Mouse (Mus musculus) B cell, adult (primary cell): ENCODE results near the gene Il1rn. TPM values are rescaled to one million over a fixed set of nuclear protein-coding genes. Genes with fewer than 3 reads are reported as not detected.

Experiments used
- total RNA-seq: library from RNA; stranded (reverse); gene quantifications from 4 replicates; pipeline ENCODE4 v1.2.4, GENCODE M21; 2023; ENCODE audit not compliant: inconsistent age

The Il1rn gene
- total RNA-seq, result not detected in 4 replicates

DNA sequence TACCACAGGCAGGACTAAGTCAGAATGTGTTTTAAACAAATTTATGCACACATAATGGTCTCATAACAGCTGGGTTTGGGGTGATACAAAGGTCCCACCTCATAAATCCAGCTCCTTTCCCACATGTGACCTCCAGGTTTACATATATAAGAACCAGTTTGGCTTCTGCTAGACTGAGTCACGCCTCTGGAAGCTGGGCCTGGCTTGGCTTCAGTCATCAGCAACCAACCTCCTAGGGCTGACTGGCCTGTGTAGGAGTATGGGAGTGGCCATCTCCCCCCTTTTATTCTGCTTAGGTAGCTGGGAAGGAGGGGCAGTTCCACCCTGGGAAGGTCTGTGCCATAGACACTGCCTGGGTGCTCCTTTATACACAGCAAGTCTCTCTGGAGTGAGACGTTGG is at the start of gene Il1rn:
Gene Il1rn (plus strand): TSS at position 309 of the 400 bp plus-strand sequence.

DNA sequence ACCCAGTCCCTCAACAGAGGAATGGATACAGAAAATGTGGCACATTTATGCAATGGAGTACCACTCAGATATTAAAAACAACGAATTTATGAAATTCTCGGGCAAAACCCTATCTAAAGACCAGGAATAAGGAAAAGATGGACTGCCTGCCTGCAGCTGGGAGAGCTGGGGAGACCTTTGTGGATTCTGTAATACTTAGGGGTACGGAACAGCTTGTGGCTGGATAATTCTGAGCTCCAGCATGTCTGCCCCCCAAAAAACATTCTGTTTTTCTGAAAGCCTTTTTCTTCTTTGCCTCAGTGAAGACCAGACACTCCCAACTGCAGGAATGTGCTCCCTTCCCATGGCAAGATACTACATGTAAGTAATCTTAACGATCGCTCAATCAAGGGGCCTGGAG is 45.8 kb upstream of the Il1rn start, which contains the start of gene Il1f10:
Gene Il1f10 (plus strand): TSS at position 301 of the 400 bp plus-strand sequence.

DNA sequence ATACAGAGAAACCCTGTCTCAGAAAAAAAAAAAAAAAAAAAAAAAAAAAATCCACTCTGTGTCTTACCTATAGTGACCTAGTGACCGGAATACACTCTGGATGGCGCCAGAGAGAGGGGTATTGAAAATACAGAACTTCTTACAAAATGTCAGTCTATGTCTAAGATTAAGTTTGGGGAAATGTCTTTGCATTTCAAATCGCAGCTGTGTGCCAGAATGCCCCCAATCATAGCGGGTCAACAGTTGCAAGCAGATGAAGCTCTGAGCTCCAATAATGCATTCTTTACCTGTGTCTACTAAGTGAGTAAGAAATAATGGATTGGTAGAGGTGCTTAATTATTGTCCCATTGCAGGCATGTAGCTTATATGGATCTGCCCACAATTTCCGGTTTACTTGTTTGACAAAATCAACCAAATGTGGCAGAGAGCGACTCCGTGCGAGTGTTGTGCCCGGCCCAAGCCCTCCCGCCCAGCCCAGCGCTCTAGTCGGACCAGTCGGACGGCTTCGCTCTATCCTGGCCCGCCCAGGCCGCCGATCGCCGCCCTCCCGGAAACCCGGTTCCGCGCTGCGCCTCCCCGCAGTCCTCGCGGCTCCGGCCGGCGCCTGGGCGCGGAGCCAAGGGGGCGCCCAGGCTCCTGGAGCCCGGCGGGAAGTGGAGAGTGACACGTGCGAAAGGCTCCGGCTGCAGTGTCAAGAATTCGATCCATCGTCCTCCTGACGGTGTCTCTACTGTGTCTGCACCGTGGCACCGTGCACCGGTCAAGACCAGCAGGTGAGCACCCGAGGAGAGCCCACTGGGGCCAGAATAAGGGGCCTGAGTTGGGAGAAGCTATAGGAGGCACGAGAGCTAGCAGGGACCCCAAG is 30.6 kb downstream of the Il1rn start, which contains the start of gene Psd4:
Gene Psd4 (plus strand): TSS at position 551 of the 865 bp plus-strand sequence.

Other genes starting within 250 kb of the Il1rn start
- not detected in 4 replicates for gene Tbpl2, start 240.3 kb upstream of the Il1rn start, total RNA-seq
- gene Il1f8, start 183.7 kb upstream of the Il1rn start, total RNA-seq, result not detected in 4 replicates
- not detected in 4 replicates for gene Il1f9, start 150.4 kb upstream of the Il1rn start, total RNA-seq
- gene Il1f6, start 121.4 kb upstream of the Il1rn start, total RNA-seq, result not detected in 4 replicates
- gene Il1f5, start 59.9 kb upstream of the Il1rn start, total RNA-seq, result not detected in 4 replicates
- gene Il1f10, start 45.7 kb upstream of the Il1rn start, total RNA-seq, result not detected in 4 replicates
- 187 to 204 TPM (median 191 TPM) in 4 replicates for gene Psd4, start 30.7 kb downstream of the Il1rn start, total RNA-seq
- not detected in 4 replicates for gene Pax8, start 138.7 kb downstream of the Il1rn start, total RNA-seq